10 mouse cellular contexts compared by ENCODE assay signal in genomic region chr19:29978847-29979246, GRCm38 (mm10). TPM values are rescaled to one million over a fixed set of nuclear protein-coding genes. Genes with fewer than 3 reads are reported as not detected.
DNase-seq lines count a peak whose midpoint lies in the region; ATAC-seq and TF ChIP-seq lines count a peak whose summit lies in the region.
"Had no signal": no experiment of that assay in that cellular context is flagged by ENCODE, and none has a peak within 500 bp of the region (broad histone marks: within the 10 kb centered on the region; RNA-seq: fewer than 3 reads in every experiment).

No protein-coding gene starts in this region.

- no peak for ATAC-seq in midbrain, embryonic 14.5 days (ENCODE audit: low FRiP score, low TSS enrichment)

- no peak overlapping the region for H3K4me3 ChIP-seq in gastrocnemius, adult 2 months
- no peak overlapping the region for H3K4me3 ChIP-seq in midbrain, embryonic 14.5 days (replicated peaks; ENCODE audit: low read depth, low read length)
- H3K4me3 ChIP-seq in midbrain, embryonic 10.5 days = no peak overlapping the region
- H3K4me3 ChIP-seq: heart, embryonic 15.5 days had no signal

- no peaks in the 10 kb centered on the region for H3K9me3 ChIP-seq in midbrain, embryonic 14.5 days (ENCODE audit: control insufficient read depth, low read length)
- H3K9me3 ChIP-seq in midbrain, embryonic 10.5 days (replicated peaks) = no peaks in the 10 kb centered on the region; the same call in 1 of the 2 replicates
- H3K9me3 ChIP-seq: heart, embryonic 15.5 days had no signal

- H3K4me1 ChIP-seq in midbrain, embryonic 14.5 days (ENCODE audit: control insufficient read depth, insufficient read depth, low read length) = no peaks in the 10 kb centered on the region
- H3K4me1 ChIP-seq in midbrain, embryonic 10.5 days = no peaks in the 10 kb centered on the region
- H3K4me1 ChIP-seq: heart, embryonic 15.5 days had no signal

- no peaks in the 10 kb centered on the region for H3K36me3 ChIP-seq in midbrain, embryonic 14.5 days (ENCODE audit: control insufficient read depth, insufficient read depth, low read length)
- no peaks in the 10 kb centered on the region for H3K36me3 ChIP-seq in midbrain, embryonic 10.5 days
- H3K36me3 ChIP-seq: heart, embryonic 15.5 days had no signal

- intact Hi-C loops in gastrocnemius, adult 2 months (cut with DNase I) = loop anchor here (2.0 to 5.0 kb wide), 3 partner anchors 42 to 297 kb away; no protein-coding TSS in a partner anchor

- H3K9ac ChIP-seq in midbrain, embryonic 14.5 days (replicated peaks; ENCODE audit: low read length) = no peak overlapping the region
- H3K9ac ChIP-seq: heart, embryonic 15.5 days had no signal

- peak; percentile 73 for TF ChIP-seq CTCF in gastrocnemius, adult 2 months (IDR thresholded peaks at IDR 0.05)

- no peaks in the 10 kb centered on the region for H3K27me3 ChIP-seq in midbrain, embryonic 14.5 days (ENCODE audit: control insufficient read depth, insufficient read depth, low read length)
- H3K27me3 ChIP-seq in midbrain, embryonic 10.5 days (ENCODE audit: low read depth, poor library complexity, severe bottlenecking) = no peaks in the 10 kb centered on the region
- H3K27me3 ChIP-seq: heart, embryonic 15.5 days had no signal

- H3K4me2 ChIP-seq in midbrain, embryonic 14.5 days (ENCODE audit: low read length) = no peak overlapping the region
- H3K4me2 ChIP-seq: heart, embryonic 15.5 days had no signal

- 63% methylated on average over 2 of the region's 2 CpGs for WGBS in midbrain, embryonic 14.5 days
- WGBS in midbrain, embryonic 10.5 days = 69% methylated on average over 2 of the region's 2 CpGs

- no peak overlapping the region for H3K27ac ChIP-seq in gastrocnemius, adult 2 months
- H3K27ac ChIP-seq in midbrain, embryonic 14.5 days (replicated peaks; ENCODE audit: low read depth, low read length) = no peak overlapping the region
- no peak overlapping the region for H3K27ac ChIP-seq in midbrain, embryonic 10.5 days (replicated peaks)
- H3K27ac ChIP-seq: heart, embryonic 15.5 days had no signal

- no peak for DNase-seq in gastrocnemius, adult 2 months
- DNase-seq in gastrocnemius, adult 8-10 months (ENCODE audit: low spot score in 2 of 2) = no peak
- DNase-seq in midbrain, embryonic 14.5 days = peak; percentile 83
- DNase-seq in midbrain, embryonic 10.5 days (ENCODE audit: low spot score) = no peak
- peak; percentile 78 for DNase-seq in adipocyte (ENCODE audit: low spot score)
- peak; percentile 12 for DNase-seq in layer of hippocampus, adult 9-11 months
- no peak for DNase-seq in thymus, postnatal 25 days
- no peak for DNase-seq in right cerebral cortex, postnatal 36 days (ENCODE audit: low spot score in 2 of 2)

RNA-seq across cellular contexts. Expression of gene Trpd52l3, which starts 24.7 kb away (rescaled TPM):
- total RNA-seq in gastrocnemius, adult 2 months (2021) = not detected
- not detected for total RNA-seq in gastrocnemius, adult 8-10 months (2022)
- polyA plus RNA-seq in midbrain, embryonic 14.5 days (2014; fragmentation: Nextera tagmentation; extraction: Ambion mirVana) = not detected in 2 replicates
- polyA plus RNA-seq in midbrain, embryonic 10.5 days (2016; fragmentation: Nextera tagmentation; extraction: Ambion mirVana) = not detected in 2 replicates
- total RNA-seq: adrenal gland, postnatal 36 days had no signal
- polyA plus RNA-seq: heart, embryonic 15.5 days had no signal

RNA-seq across cellular contexts. Expression of gene Uhrf2, which starts 51.5 kb away (rescaled TPM):
- total RNA-seq in gastrocnemius, adult 2 months (2021) = 10 to 100 TPM; 15.5 to 16.1 TPM
- 10 to 100 TPM; 10.1 to 14.6 (median 12.9) TPM for total RNA-seq in gastrocnemius, adult 8-10 months (2022)
- 47.4 and 67.3 TPM in 2 replicates for polyA plus RNA-seq in midbrain, embryonic 14.5 days (2014; fragmentation: Nextera tagmentation; extraction: Ambion mirVana)
- 80.3 and 82.0 TPM in 2 replicates for polyA plus RNA-seq in midbrain, embryonic 10.5 days (2016; fragmentation: Nextera tagmentation; extraction: Ambion mirVana)

RNA-seq across cellular contexts. Expression of gene Il33, which starts 53.9 kb away (rescaled TPM):
- total RNA-seq in gastrocnemius, adult 2 months (2021) = 1 to 10 TPM; 5.7 to 5.9 TPM
- total RNA-seq in gastrocnemius, adult 8-10 months (2022) = 1 to 10 TPM; 3.3 to 6.4 (median 5.3) TPM
- polyA plus RNA-seq in midbrain, embryonic 14.5 days (2014; fragmentation: Nextera tagmentation; extraction: Ambion mirVana) = 0.25 and 0.43 TPM in 2 replicates
- 0.60 TPM in 2 replicates for polyA plus RNA-seq in midbrain, embryonic 10.5 days (2016; fragmentation: Nextera tagmentation; extraction: Ambion mirVana)

Comparison
In these comparisons a context has a peak if more than half of its experiments do, and no peak if none do; other contexts are left out.
1. DNase-seq: peak in midbrain, embryonic 14.5 days (single experiment), adipocyte (single experiment) and layer of hippocampus, adult 9-11 months (single experiment); none in gastrocnemius, adult 2 months (single experiment), gastrocnemius, adult 8-10 months (0 of 2), midbrain, embryonic 10.5 days (single experiment), thymus, postnatal 25 days (single experiment) and right cerebral cortex, postnatal 36 days (0 of 2).